ENCODE assay signal across 8 mouse cellular contexts in genomic region chr1:182019266-182019925, GRCm38 (mm10). TPM values are rescaled to one million over a fixed set of nuclear protein-coding genes. Genes with fewer than 3 reads are reported as not detected.
DNase-seq lines count a peak whose midpoint lies in the region; ATAC-seq and TF ChIP-seq lines count a peak whose summit lies in the region.

No protein-coding gene starts in this region.

- 0 out of 2 replicates have a peak, but pooled peaks cover 5% of the 10 kb centered on the region for H3K4me1 ChIP-seq in lung, embryonic 14.5 days (ENCODE audit: insufficient read depth)
- H3K4me1 ChIP-seq in forebrain, embryonic 15.5 days, result peaks cover 37% of the 10 kb centered on the region
- peaks cover 27% of the 10 kb centered on the region for H3K4me1 ChIP-seq in midbrain, embryonic 16.5 days (ENCODE audit: control insufficient read depth, insufficient read depth, low read length)

- TF ChIP-seq CTCF in lung, embryonic 14.5 days (IDR thresholded peaks at IDR 0.05; ENCODE audit: low read depth), result no peak

- no peaks in the 10 kb centered on the region for H3K9me3 ChIP-seq in lung, embryonic 14.5 days (ENCODE audit: low read depth, low read length)
- H3K9me3 ChIP-seq in forebrain, embryonic 15.5 days, result no peaks in the 10 kb centered on the region
- H3K9me3 ChIP-seq in midbrain, embryonic 16.5 days (replicated peaks; ENCODE audit: control insufficient read depth, low read length, poor library complexity, severe bottlenecking), result no peaks in the 10 kb centered on the region

- peak overlapping the region; percentile 91 for H3K9ac ChIP-seq in lung, embryonic 14.5 days
- peak overlapping the region; percentile 97 for H3K9ac ChIP-seq in forebrain, embryonic 15.5 days (replicated peaks)
- H3K9ac ChIP-seq in midbrain, embryonic 16.5 days (ENCODE audit: low read depth, low read length), result peak overlapping the region; percentile 90

- H3K36me3 ChIP-seq in lung, embryonic 14.5 days (ENCODE audit: insufficient read depth), result 0 out of 2 replicates have a peak, but pooled peaks cover 6% of the 10 kb centered on the region
- H3K36me3 ChIP-seq in forebrain, embryonic 15.5 days, result peaks cover 5% of the 10 kb centered on the region; the same call in 1 of the 2 replicates
- H3K36me3 ChIP-seq in midbrain, embryonic 16.5 days (ENCODE audit: control insufficient read depth, insufficient read depth, low read length), result no peaks in the 10 kb centered on the region

- DNase-seq in CD4-positive, CD25-positive, alpha-beta regulatory T cell, adult 2 months (ENCODE audit: low read depth, low spot score), result peak; percentile 17
- DNase-seq in lung, embryonic 14.5 days, result peak; percentile 62
- DNase-seq in lung, postnatal 25 days (ENCODE audit: low spot score), result no peak
- DNase-seq in kidney, postnatal 25 days, result peak; percentile 8 to 41

- ATAC-seq in CD4-positive, CD25-positive, alpha-beta regulatory T cell, adult 4 months, result no peak
- ATAC-seq in lung, embryonic 14.5 days (ENCODE audit: insufficient read depth), result peak; percentile 70
- peak; percentile 64 for ATAC-seq in forebrain, embryonic 15.5 days (replicated peaks)
- ATAC-seq in midbrain, embryonic 16.5 days, result peak; percentile 77
- ATAC-seq in megakaryocyte-erythroid progenitor cell, adult 5-6 weeks (replicated peaks; ENCODE audit: low FRiP score, low TSS enrichment, poor library complexity, severe bottlenecking), result no peak

- H3K27me3 ChIP-seq in lung, embryonic 14.5 days (ENCODE audit: insufficient read depth, low read length), result no peaks in the 10 kb centered on the region; the same call in 1 of the 2 replicates
- H3K27me3 ChIP-seq in forebrain, embryonic 15.5 days, result no peaks in the 10 kb centered on the region
- no peaks in the 10 kb centered on the region for H3K27me3 ChIP-seq in midbrain, embryonic 16.5 days (ENCODE audit: control insufficient read depth, insufficient read depth, low read depth, low read length)

- H3K27ac ChIP-seq in lung, embryonic 14.5 days (ENCODE audit: low read depth), result peak overlapping the region; percentile 90
- peak overlapping the region; percentile 99 for H3K27ac ChIP-seq in forebrain, embryonic 15.5 days (replicated peaks)
- H3K27ac ChIP-seq in midbrain, embryonic 16.5 days (ENCODE audit: low read length), result peak overlapping the region; percentile 99

- H3K4me2 ChIP-seq in lung, embryonic 14.5 days, result peak overlapping the region; percentile 87
- H3K4me2 ChIP-seq in forebrain, embryonic 15.5 days (replicated peaks), result peak overlapping the region; percentile 77
- H3K4me2 ChIP-seq in midbrain, embryonic 16.5 days (ENCODE audit: low read length), result peak overlapping the region; percentile 50

- WGBS in lung, embryonic 14.5 days, result under 1% methylated on average over 61 of the region's 104 CpGs
- WGBS in forebrain, embryonic 15.5 days, result under 1% methylated on average over 91 of the region's 104 CpGs
- WGBS in midbrain, embryonic 16.5 days, result 0% methylated on average over 30 of the region's 104 CpGs

- peak overlapping the region; percentile 83 for H3K4me3 ChIP-seq in lung, embryonic 14.5 days (ENCODE audit: low read depth, low read length)
- H3K4me3 ChIP-seq in forebrain, embryonic 15.5 days, result peak overlapping the region; percentile 86
- peak overlapping the region; percentile 87 for H3K4me3 ChIP-seq in midbrain, embryonic 16.5 days (ENCODE audit: low read depth, low read length)

RNA-seq across cellular contexts. Expression of gene Enah, which starts 0.4 kb away (rescaled TPM):
- 1 to 10 TPM in 1 of 2 experiments, under 1 TPM in 1; 0.43 to 1.3 TPM for polyA plus RNA-seq in CD4-positive, CD25-positive, alpha-beta regulatory T cell, adult 4 months (2017; shearing (Covaris generic))
- 17.8 and 22.2 TPM in 2 replicates for polyA plus RNA-seq in lung, embryonic 14.5 days (2014; fragmentation: Nextera tagmentation; extraction: Ambion mirVana)
- 34.4 and 36.0 TPM in 2 replicates for polyA plus RNA-seq in forebrain, embryonic 15.5 days (2015; fragmentation: Nextera tagmentation; extraction: Ambion mirVana)
- polyA plus RNA-seq in midbrain, embryonic 16.5 days (2015; fragmentation: Nextera tagmentation; extraction: Ambion mirVana), result 27.3 and 33.5 TPM in 2 replicates
- 0.57 and 0.72 TPM in 2 replicates for total RNA-seq in megakaryocyte-erythroid progenitor cell, adult 5-6 weeks (2014; fragmentation: Nextera tagmentation)
- 0.11 and 4.9 TPM in 2 replicates for total RNA-seq in megakaryocyte-erythroid progenitor cell, adult 5-6 weeks (2017)

Comparison
In these comparisons a context has a peak if more than half of its experiments do, and no peak if none do; other contexts are left out.
1. ATAC-seq: peak in lung, embryonic 14.5 days (single experiment), forebrain, embryonic 15.5 days (single experiment) and midbrain, embryonic 16.5 days (single experiment); none in CD4-positive, CD25-positive, alpha-beta regulatory T cell, adult 4 months (single experiment) and megakaryocyte-erythroid progenitor cell, adult 5-6 weeks (single experiment).
2. Peak in every context shown above with its lines, with median percentiles within 50 percentile points of each other: H3K27ac ChIP-seq, H3K4me2 ChIP-seq, H3K4me3 ChIP-seq and H3K9ac ChIP-seq.